19 mouse cellular contexts compared by ENCODE assay signal in the genomic region with DNA sequence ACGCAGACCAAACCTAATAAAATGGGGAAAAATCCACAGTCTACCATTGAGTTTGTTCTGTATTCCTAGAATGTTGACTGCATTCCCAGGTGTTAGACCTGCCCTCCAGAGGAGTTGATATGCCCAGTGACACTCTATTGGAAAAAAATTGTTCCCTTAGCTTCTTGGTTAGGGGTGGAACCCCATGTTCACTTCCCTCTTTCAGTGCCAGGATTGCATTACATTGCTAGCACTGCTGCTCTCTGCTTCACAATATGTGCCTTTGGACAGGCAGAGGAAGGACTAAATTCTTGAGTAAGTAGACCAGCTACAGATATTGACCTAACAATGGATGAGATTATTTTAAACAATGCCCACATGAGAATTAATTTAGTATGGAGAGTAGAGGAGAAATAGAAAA.
"Had no signal": no experiment of that assay in that cellular context is flagged by ENCODE, and none has a peak within 500 bp of the region (broad histone marks: within the 10 kb centered on the region; RNA-seq: fewer than 3 reads in every experiment).

No protein-coding gene starts in this region.

- ATAC-seq: liver, postnatal 0 days; lung, postnatal 0 days; midbrain, embryonic 13.5 days; midbrain, embryonic 15.5 days had no signal

- H3K4me3 ChIP-seq: liver, embryonic 13.5 days; liver, embryonic 15.5 days; lung, embryonic 15.5 days; megakaryocyte, embryonic 14.5 days; midbrain, embryonic 13.5 days; midbrain, embryonic 15.5 days; neural tube, embryonic 12.5 days had no signal

- H3K27me3 ChIP-seq: liver, embryonic 13.5 days; liver, embryonic 15.5 days; lung, embryonic 15.5 days; midbrain, embryonic 13.5 days; midbrain, embryonic 15.5 days; neural tube, embryonic 12.5 days had no signal

- H3K4me1 ChIP-seq: liver, embryonic 13.5 days; liver, embryonic 15.5 days; megakaryocyte, embryonic 14.5 days; midbrain, embryonic 13.5 days; midbrain, embryonic 15.5 days; neural tube, embryonic 12.5 days had no signal

- H3K9ac ChIP-seq: liver, embryonic 13.5 days; liver, embryonic 15.5 days; liver, postnatal 0 days; lung, embryonic 15.5 days; midbrain, embryonic 13.5 days; midbrain, embryonic 15.5 days; neural tube, embryonic 12.5 days had no signal

- H3K4me2 ChIP-seq: liver, embryonic 13.5 days; liver, embryonic 15.5 days; lung, embryonic 15.5 days; midbrain, embryonic 13.5 days; midbrain, embryonic 15.5 days; neural tube, embryonic 12.5 days had no signal

- H3K36me3 ChIP-seq: liver, embryonic 13.5 days; liver, embryonic 15.5 days; lung, embryonic 15.5 days; midbrain, embryonic 13.5 days; midbrain, embryonic 15.5 days; neural tube, embryonic 12.5 days had no signal

- H3K9me3 ChIP-seq: liver, embryonic 13.5 days; liver, embryonic 15.5 days; lung, embryonic 15.5 days; megakaryocyte, embryonic 14.5 days; midbrain, embryonic 13.5 days; midbrain, embryonic 15.5 days; neural tube, embryonic 12.5 days had no signal

- DNase-seq: liver, embryonic 13.5 days; liver, postnatal 0 days; lung, adult 2 months; lung, postnatal 14 days; lung, postnatal 36 days; right cerebral cortex, postnatal 25 days; right cerebral cortex, postnatal 4 days; spleen, adult 18-20 months; thymus, adult 18-20 months; thymus, postnatal 14 days; thymus, postnatal 36 days had no signal

- H3K27ac ChIP-seq: liver, embryonic 13.5 days; liver, embryonic 15.5 days; lung, embryonic 15.5 days; macrophage; midbrain, embryonic 13.5 days; midbrain, embryonic 15.5 days; neural tube, embryonic 12.5 days had no signal
